Mouse (Mus musculus) spleen, adult 2 months (tissue): Measurements from ENCODE around the gene Slc51a.

Source experiments
- CTCF ChIP-seq: fragments of 200-500 bp; IDR thresholded peaks from 2 replicates; pipeline ENCODE4 v1.5.1; 2011; ENCODE audit warnings: mild to moderate bottlenecking, inconsistent platforms; ENCODE audit not compliant: insufficient read depth, insufficient read length, insufficient replicate concordance; ENCODE audit errors: extremely low read depth
- POLR2A ChIP-seq: fragments of 200-500 bp; IDR thresholded peaks from 2 replicates; pipeline ENCODE4 v1.6.1; 2011; ENCODE audit warnings: low read depth, low read length, inconsistent platforms

GRCm38 (mm10) chr16:32495965-32496364 lies 8.3 kb upstream of the Slc51a start, which contains the start of gene Zdhhc19:
- TF ChIP-seq POLR2A, result no peak
- no peak for TF ChIP-seq CTCF
